Mouse (Mus musculus): ENCODE measurements around the gene Mybphl.

The Mybphl gene

GRCm38 (mm10) chr3:108364270-108364995, at the start of gene Mybphl:
TSS of gene Mybphl (plus strand) at chr3:108364911.
- no peak for TF ChIP-seq GATA4 (IDR thresholded peaks at IDR 0.05; ENCODE audit: insufficient replicate concordance, low read length)

GRCm38 (mm10) chr3:108318517-108318916, 46.2 kb upstream of the Mybphl start:
- no peak for TF ChIP-seq GATA4 (IDR thresholded peaks at IDR 0.05; ENCODE audit: insufficient replicate concordance, low read length)

- TF ChIP-seq GATA4 (IDR thresholded peaks at IDR 0.05; ENCODE audit: insufficient replicate concordance, low read length): no peak
These were observed 43.0 kb upstream of the Mybphl start for GRCm38 (mm10) chr3:108321671-108322070.

GRCm38 (mm10) chr3:108322136-108322535, 42.6 kb upstream of the Mybphl start:
- no peak for TF ChIP-seq GATA4 (IDR thresholded peaks at IDR 0.05; ENCODE audit: insufficient replicate concordance, low read length)

- TF ChIP-seq GATA4 (IDR thresholded peaks at IDR 0.05; ENCODE audit: insufficient replicate concordance, low read length): no peak
These were observed 41.7 kb upstream of the Mybphl start for GRCm38 (mm10) chr3:108322962-108323361.

GRCm38 (mm10) chr3:108324837-108325236, 39.9 kb upstream of the Mybphl start:
- no peak for TF ChIP-seq GATA4 (IDR thresholded peaks at IDR 0.05; ENCODE audit: insufficient replicate concordance, low read length)

GRCm38 (mm10) chr3:108325521-108325920, 39.2 kb upstream of the Mybphl start:
- TF ChIP-seq GATA4 (IDR thresholded peaks at IDR 0.05; ENCODE audit: insufficient replicate concordance, low read length): no peak

- TF ChIP-seq GATA4 (IDR thresholded peaks at IDR 0.05; ENCODE audit: insufficient replicate concordance, low read length): no peak
These were observed 37.4 kb upstream of the Mybphl start for GRCm38 (mm10) chr3:108327275-108327674.

GRCm38 (mm10) chr3:108327916-108328315, 36.8 kb upstream of the Mybphl start:
- TF ChIP-seq GATA4 (IDR thresholded peaks at IDR 0.05; ENCODE audit: insufficient replicate concordance, low read length): no peak

GRCm38 (mm10) chr3:108328441-108328841, 36.3 kb upstream of the Mybphl start:
- no peak for TF ChIP-seq GATA4 (IDR thresholded peaks at IDR 0.05; ENCODE audit: insufficient replicate concordance, low read length)

- TF ChIP-seq GATA4 (IDR thresholded peaks at IDR 0.05; ENCODE audit: insufficient replicate concordance, low read length): no peak
These were observed 33.9 kb upstream of the Mybphl start for GRCm38 (mm10) chr3:108330812-108331211.

GRCm38 (mm10) chr3:108336878-108337277, 27.8 kb upstream of the Mybphl start:
- no peak for TF ChIP-seq GATA4 (IDR thresholded peaks at IDR 0.05; ENCODE audit: insufficient replicate concordance, low read length)

GRCm38 (mm10) chr3:108341040-108341439, 23.7 kb upstream of the Mybphl start:
- TF ChIP-seq GATA4 (IDR thresholded peaks at IDR 0.05; ENCODE audit: insufficient replicate concordance, low read length): no peak

GRCm38 (mm10) chr3:108342185-108342584, 22.5 kb upstream of the Mybphl start:
- no peak for TF ChIP-seq GATA4 (IDR thresholded peaks at IDR 0.05; ENCODE audit: insufficient replicate concordance, low read length)

GRCm38 (mm10) chr3:108345855-108346254, 18.9 kb upstream of the Mybphl start:
- no peak for TF ChIP-seq GATA4 (IDR thresholded peaks at IDR 0.05; ENCODE audit: insufficient replicate concordance, low read length)

GRCm38 (mm10) chr3:108348376-108348775, 16.3 kb upstream of the Mybphl start:
- no peak for TF ChIP-seq GATA4 (IDR thresholded peaks at IDR 0.05; ENCODE audit: insufficient replicate concordance, low read length)

GRCm38 (mm10) chr3:108355245-108355644, 9.5 kb upstream of the Mybphl start:
- TF ChIP-seq GATA4 (IDR thresholded peaks at IDR 0.05; ENCODE audit: insufficient replicate concordance, low read length): no peak

Data from liver, adult (tissue).